Mouse (Mus musculus) macrophage (primary cell): ENCODE results near the gene Prdm10. TPM values are rescaled to one million over a fixed set of nuclear protein-coding genes. Genes with fewer than 3 reads are reported as not detected.

Experiments used
- H3K27ac ChIP-seq: fragments of 350-480 bp; formaldehyde crosslinking; 2 replicates; pipeline ENCODE4 v1.9.0; 2021
- H3K36me3 ChIP-seq: fragments of 350-480 bp; formaldehyde crosslinking; 2 replicates; pipeline ENCODE4 v1.9.0; 2021; ENCODE audit errors: inconsistent target
- H3K4me3 ChIP-seq: fragments of 350-480 bp; formaldehyde crosslinking; 2 replicates; pipeline ENCODE4 v1.9.0; 2021; ENCODE audit errors: inconsistent target
- H3K79me2 ChIP-seq: fragments of 350-480 bp; formaldehyde crosslinking; 2 replicates; pipeline ENCODE4 v1.9.0; 2021; ENCODE audit errors: inconsistent target
- WGBS: methylation state at CpG from one replicate; pipeline ENCODE4 v1.1.7; 2026; ENCODE audit warnings: inconsistent platforms; ENCODE audit not compliant: missing documents; 5-methylcytosine and 5-hydroxymethylcytosine counted together
- polyA plus RNA-seq: library from polyadenylated mRNA; stranded (reverse); fragments of 250-400 nt; gene quantifications from 3 replicates; pipeline ENCODE4 v1.2.4, GENCODE M21; 2018; ENCODE audit warnings: inconsistent platforms

Prdm10 gene
- polyA plus RNA-seq, 1 experiment from 2014 or later: 4.7 TPM

DNA sequence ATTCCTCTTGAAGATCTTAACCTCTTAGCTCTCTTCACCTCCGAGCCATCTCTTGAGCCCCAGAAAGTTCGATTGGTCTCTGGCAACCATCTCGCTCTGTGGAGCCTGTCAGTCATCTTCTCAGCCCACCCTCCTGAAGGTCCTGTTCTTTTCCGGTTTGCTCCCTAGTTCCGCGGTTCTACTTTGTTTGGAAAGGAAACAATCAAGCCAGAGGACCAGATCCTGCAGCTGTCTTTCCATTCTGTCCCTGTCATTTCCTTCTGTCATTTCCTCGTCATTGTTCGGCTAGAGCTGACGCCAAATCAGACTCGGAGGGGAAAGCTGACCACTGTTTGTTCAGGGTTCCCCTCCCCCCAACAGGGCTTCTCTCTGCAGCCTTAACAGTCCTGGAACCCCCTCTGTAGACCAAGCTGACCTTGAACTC, 27.0 kb upstream of the Prdm10 start:
- Histone ChIP-seq H3K4me3 (no peak overlapping the region), H3K36me3 (no peaks in the 10 kb centered on the region), H3K27ac (no peak overlapping the region), H3K79me2 (no peaks in the 10 kb centered on the region)
- WGBS: 13% methylated on average over 10 of the region's 10 CpGs

- WGBS: 68% methylated on average over 11 of the region's 11 CpGs
- H3K36me3 ChIP-seq: no peaks in the 10 kb centered on the region
- no peak overlapping the region for H3K27ac ChIP-seq
- no peaks in the 10 kb centered on the region for H3K79me2 ChIP-seq
- H3K4me3 ChIP-seq: no peak overlapping the region
Measured at GRCm38 (mm10) chr9:31253866-31254696, 26.3 kb upstream of the Prdm10 start.

DNA sequence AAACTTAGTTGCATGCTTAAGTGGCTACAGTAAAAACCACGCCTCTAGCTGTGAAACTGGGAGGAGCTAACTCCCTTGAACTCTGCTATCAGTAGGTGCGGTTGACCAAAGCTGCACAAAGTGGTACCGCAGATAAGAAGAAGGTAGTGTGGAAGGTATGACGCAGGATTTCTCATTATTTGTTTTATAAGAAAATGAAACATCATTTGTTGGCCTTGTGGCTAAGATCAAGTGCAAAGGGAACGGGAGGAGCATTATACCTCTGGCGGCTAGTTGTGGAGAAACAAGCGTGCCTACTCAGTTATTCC, 25.7 kb upstream of the Prdm10 start:
- WGBS: 74% methylated on average over 7 of the region's 7 CpGs

DNA sequence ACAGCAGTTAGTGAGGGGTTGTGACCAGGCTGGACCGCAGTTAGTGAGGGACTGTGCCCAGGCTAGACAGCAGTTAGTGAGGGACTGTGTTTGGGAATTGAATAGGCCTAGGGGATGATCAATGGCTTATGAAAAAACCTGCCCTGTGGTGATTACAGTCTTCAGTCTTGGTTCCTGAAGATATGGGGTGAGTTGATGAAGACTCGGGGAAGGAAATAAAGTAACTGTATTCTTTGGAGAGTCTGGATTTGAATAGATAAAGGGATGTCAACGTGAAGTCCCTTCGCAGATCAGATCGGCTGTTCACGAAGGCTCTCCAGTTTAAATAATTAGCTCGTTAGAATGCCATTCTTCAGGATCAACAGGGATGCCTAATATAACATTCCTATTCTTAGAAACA, 24.4 kb upstream of the Prdm10 start:
- no peaks in the 10 kb centered on the region for H3K79me2 ChIP-seq
- no peak overlapping the region for H3K27ac ChIP-seq
- 92% methylated on average over 7 of the region's 7 CpGs for WGBS
- H3K4me3 ChIP-seq: no peak overlapping the region
- no peaks in the 10 kb centered on the region for H3K36me3 ChIP-seq

More for the DNA sequence above, 25.7 kb upstream of the Prdm10 start:
- H3K4me3 ChIP-seq: no peak overlapping the region
- no peak overlapping the region for H3K27ac ChIP-seq
- no peaks in the 10 kb centered on the region for H3K36me3 ChIP-seq
- no peaks in the 10 kb centered on the region for H3K79me2 ChIP-seq

DNA sequence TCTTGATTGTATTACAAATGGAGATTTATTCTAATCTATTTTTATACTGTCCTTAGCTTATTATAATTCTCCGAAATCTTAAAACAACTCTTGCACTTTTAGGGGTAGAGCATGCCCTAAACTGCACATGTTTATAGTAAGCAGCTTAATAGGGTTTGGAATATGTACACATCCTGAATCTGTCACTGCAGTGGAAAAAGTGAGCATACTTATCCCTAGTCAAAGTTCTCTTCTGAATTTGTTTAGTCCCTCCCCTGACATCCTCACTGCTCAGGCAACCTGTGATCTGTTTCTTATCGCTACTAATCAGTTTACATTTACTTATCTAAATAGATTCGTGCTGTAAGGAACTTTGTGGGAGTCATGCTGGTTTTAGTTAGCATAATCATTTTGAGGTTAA, 22.1 kb upstream of the Prdm10 start:
- 92% methylated on average over 3 of the region's 3 CpGs for WGBS
- H3K4me3 ChIP-seq: no peak overlapping the region
- no peak overlapping the region for H3K27ac ChIP-seq
- no peaks in the 10 kb centered on the region for H3K79me2 ChIP-seq
- no peaks in the 10 kb centered on the region for H3K36me3 ChIP-seq

DNA sequence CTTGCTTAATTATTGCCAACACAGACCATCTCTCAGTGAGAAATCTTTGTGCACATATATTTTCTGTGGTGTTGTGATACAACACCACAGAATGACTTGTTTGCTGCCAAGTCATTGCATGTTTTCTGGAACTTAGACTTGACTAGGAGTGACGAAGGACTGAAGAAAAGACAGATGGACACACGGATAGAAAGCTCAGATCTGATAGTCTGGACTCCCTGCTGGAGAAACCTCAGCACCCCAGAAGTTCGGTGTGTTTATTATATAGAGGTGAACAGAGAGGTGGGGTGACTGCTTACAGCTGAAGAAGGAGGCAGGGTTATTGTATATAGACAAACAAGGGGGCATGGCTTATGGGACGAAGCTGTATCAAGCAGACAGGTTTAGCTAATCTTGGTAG, 20.1 kb upstream of the Prdm10 start:
- no peaks in the 10 kb centered on the region for H3K79me2 ChIP-seq
- no peaks in the 10 kb centered on the region for H3K36me3 ChIP-seq
- 98% methylated on average over 4 of the region's 4 CpGs for WGBS
- H3K27ac ChIP-seq: no peak overlapping the region
- no peak overlapping the region for H3K4me3 ChIP-seq

DNA sequence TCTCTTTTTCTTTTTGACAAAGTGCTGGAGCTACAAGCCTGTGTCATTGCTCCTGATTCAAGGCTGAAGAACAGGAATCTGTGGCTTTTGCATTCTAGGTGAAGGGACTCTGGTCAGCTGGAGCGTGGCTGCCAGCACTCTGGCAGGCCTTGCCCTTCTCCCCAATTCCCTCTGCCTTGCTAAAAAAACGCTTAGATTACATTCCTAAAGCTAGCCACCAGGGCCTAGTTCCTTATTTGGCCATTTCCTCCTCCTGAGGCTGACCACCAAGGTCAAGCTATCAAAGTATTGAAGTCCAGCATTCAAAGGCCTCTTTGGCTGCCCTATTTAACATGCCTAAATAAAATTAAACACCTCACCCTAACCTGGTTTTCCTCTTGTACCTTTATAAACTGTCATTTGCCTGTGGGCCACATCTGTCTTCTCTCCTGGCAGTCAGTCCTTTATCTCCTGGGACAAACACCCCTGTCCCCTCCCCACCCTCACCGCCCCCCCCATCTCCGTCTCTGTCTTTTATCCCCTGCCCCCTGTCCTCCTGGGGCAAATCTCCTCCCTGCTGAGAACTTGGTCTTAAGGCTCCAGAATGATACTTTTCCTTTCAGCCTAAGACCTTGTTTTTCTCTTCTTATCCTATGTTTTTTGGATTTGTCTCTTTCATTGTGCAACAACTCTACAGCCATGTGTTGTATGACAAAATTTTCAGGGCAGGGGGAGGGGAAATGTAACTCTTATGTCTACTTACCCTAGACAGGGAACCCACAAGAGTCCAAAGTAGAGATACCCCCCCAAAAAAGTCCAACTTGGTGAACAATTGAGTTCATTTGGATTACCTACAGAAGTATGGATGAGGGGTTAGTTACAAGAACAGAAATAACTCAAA, 17.9 kb upstream of the Prdm10 start:
- Histone ChIP-seq H3K4me3 (no peak overlapping the region), H3K79me2 (no peaks in the 10 kb centered on the region), H3K36me3 (no peaks in the 10 kb centered on the region), H3K27ac (peak overlapping the region; percentile 34; the same call in 1 of the 2 replicates)
- 63% methylated on average over 4 of the region's 4 CpGs for WGBS

GRCm38 (mm10) chr9:31266013-31266659, 14.2 kb upstream of the Prdm10 start:
- no peak overlapping the region for H3K27ac ChIP-seq
- H3K36me3 ChIP-seq: no peaks in the 10 kb centered on the region
- WGBS: 11% methylated on average over 5 of the region's 5 CpGs
- no peaks in the 10 kb centered on the region for H3K79me2 ChIP-seq
- H3K4me3 ChIP-seq: no peak overlapping the region

- WGBS: 95% methylated on average over 8 of the region's 8 CpGs
- Histone ChIP-seq H3K36me3 (no peaks in the 10 kb centered on the region), H3K79me2 (no peaks in the 10 kb centered on the region), H3K27ac (no peak overlapping the region), H3K4me3 (no peak overlapping the region)
Measured at GRCm38 (mm10) chr9:31271221-31272015, 8.9 kb upstream of the Prdm10 start.

GRCm38 (mm10) chr9:31272160-31272559, 8.2 kb upstream of the Prdm10 start:
- Histone ChIP-seq H3K36me3 (no peaks in the 10 kb centered on the region), H3K4me3 (no peak overlapping the region), H3K79me2 (no peaks in the 10 kb centered on the region), H3K27ac (no peak overlapping the region)
- 98% methylated on average over 4 of the region's 4 CpGs for WGBS

DNA sequence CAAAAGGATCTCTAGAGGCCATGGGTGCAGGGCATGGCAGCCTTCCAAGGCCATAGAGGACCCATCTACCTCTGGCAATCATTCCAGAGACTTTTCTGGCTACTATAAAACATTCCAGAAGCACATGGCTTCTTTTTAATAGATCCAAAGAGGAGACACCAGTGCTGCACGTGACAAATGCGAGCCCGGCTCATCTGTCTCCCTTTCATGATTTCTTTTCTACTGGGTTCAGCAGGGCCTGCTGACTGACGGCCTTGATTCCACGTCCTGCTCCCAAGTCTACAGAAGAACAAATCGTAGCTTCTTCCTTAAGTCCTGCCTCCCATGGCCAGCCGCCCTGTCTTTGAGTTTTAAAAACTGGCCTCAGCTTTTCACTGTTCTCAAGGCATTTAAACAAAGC, 1.7 kb upstream of the Prdm10 start:
- H3K79me2 ChIP-seq: peaks cover 23% of the 10 kb centered on the region
- H3K4me3 ChIP-seq: no peak overlapping the region
- H3K36me3 ChIP-seq: no peaks in the 10 kb centered on the region
- no peak overlapping the region for H3K27ac ChIP-seq
- WGBS: 100% methylated on average over 7 of the region's 7 CpGs

GRCm38 (mm10) chr9:31279306-31279705, 1.0 kb upstream of the Prdm10 start:
- H3K4me3 ChIP-seq: peak overlapping the region; percentile 46
- whole genome bisulfite sequencing: 77% methylated on average over 2 of the region's 2 CpGs
- H3K27ac ChIP-seq: peak overlapping the region; percentile 96
- peaks cover 29% of the 10 kb centered on the region for H3K79me2 ChIP-seq
- no peaks in the 10 kb centered on the region for H3K36me3 ChIP-seq

GRCm38 (mm10) chr9:31279885-31280365, 413 bp upstream of the Prdm10 start:
- 0% methylated on average over 25 of the region's 25 CpGs for WGBS
- Histone ChIP-seq H3K36me3 (no peaks in the 10 kb centered on the region), H3K4me3 (peak overlapping the region; percentile 46), H3K79me2 (peaks cover 29% of the 10 kb centered on the region), H3K27ac (peak overlapping the region; percentile 96)
